Mouse (Mus musculus) ES-Bruce4 (cell line): Measurements from ENCODE around the gene Msl3l2.

Experiments used
- CTCF ChIP-seq: IDR thresholded peaks from one replicate; pipeline ENCODE4 v1.8.1; 2011; ENCODE audit warnings: low read depth, low read length
- POLR2A ChIP-seq: IDR thresholded peaks from one replicate; pipeline ENCODE4 v1.8.1; 2011; ENCODE audit warnings: low read length; ENCODE audit not compliant: insufficient read depth

DNA sequence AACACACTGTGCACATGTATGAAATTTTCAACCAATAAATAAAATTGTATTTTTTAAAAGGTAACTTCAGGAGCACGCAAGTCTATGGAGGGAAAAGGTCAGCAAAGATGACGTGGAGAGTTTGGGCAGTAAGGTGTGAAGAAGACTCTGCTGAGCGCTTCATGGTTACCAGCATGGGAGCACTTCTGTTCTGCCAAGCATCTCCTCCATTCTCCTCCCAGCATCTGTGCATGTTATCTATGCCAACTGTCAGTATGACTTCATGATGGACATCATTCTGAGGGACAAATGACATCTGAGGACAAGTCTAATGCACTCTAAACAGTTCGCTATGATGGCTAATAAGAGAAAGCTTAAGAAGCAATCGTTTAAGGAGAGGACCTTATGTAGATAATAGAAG, 30.5 kb downstream of the Msl3l2 start:
- TF ChIP-seq POLR2A (no peak), CTCF (no peak)
